Mouse (Mus musculus): ENCODE data around the gene Pus7l.
A peak's percentile ranks its signal among the peaks of the same experiment; 100 is the strongest.
"Not testable (repeated sequence)": the region's sequence is repeated elsewhere in the genome, so short reads cannot be mapped to it uniquely, and the experiment has no call there.

Pus7l gene

DNA sequence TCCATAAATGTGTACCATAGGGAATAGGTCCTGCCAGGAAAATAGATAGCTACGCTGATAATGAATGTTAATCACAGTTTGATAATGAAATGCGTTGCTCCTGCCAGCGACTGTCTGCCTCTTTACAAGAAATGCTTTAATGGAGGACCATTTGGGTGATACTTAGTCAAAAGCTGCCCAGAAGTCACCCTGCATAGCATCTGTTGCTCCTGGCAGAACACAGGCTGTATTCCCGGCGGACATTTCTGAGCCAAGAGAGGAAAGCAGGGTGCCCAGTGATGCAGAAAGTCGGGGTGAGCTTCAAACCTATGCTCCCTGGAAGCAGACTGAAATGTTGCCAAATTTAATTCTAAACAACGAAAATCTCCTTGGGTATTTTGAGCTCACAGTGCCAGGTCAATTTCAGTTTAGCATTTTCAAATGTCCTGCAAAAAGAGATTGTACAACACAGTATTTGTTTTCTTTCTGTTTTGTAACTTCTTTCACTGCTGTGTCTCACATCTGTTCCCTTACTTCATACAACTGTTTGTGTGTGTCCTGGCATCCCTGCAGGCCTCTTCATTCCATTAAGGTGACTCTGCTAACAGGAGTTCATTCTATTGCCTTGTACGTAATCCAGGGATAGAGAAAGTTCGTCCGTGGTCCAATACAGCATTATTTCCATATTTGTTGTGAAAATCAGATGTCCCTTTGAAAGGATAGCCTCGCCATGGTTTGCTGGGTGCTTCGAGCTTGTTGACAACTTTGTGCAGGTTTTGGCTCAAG is 39.7 kb downstream of the Pus7l start:
- TF ChIP-seq CTCF (conservative IDR thresholded peaks at IDR 0.05; ENCODE audit: low read length) = no peak
- TF ChIP-seq NANOG (IDR thresholded peaks at IDR 0.05; ENCODE audit: borderline replicate concordance, low read length) = no peak
- no peak for TF ChIP-seq POU5F1 (IDR thresholded peaks at IDR 0.05; ENCODE audit: borderline replicate concordance, low read length)
- H3K36me3 ChIP-seq (ENCODE audit: insufficient read depth, low read length) = no peaks in the 10 kb centered on the region
- H3K9me3 ChIP-seq (ENCODE audit: low read length) = peaks cover 15% of the 10 kb centered on the region
- no peaks in the 10 kb centered on the region for H3K27me3 ChIP-seq (ENCODE audit: insufficient read depth, low read length)
- no peaks in the 10 kb centered on the region for H3K4me1 ChIP-seq (replicated peaks; ENCODE audit: low read depth, low read length)
- no peak overlapping the region for H3K4me3 ChIP-seq (replicated peaks; ENCODE audit: low read length)

DNA sequence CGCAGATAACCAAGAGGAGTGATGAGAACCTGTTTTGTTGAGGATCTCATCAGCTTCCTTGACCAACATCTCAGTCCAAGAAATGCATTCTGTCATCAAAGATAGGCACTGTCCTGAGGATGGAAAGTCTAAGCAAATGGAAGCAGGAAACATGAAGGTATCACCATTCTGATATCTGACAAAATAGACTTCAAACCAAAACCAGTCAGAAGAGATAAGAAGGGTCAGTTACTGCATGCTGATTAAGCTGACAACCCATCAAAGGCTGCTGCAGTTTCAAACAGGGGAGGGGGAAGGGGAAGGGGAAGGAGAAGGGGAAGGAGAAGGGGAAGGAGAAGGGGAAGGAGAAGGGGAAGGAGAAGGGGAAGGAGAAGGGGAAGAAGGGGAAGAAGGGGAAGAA is 44.1 kb downstream of the Pus7l start:
- H3K36me3 ChIP-seq (ENCODE audit: insufficient read depth, low read length) = no peaks in the 10 kb centered on the region
- TF ChIP-seq POU5F1 (IDR thresholded peaks at IDR 0.05; ENCODE audit: borderline replicate concordance, low read length) (no peak), NANOG (IDR thresholded peaks at IDR 0.05; ENCODE audit: borderline replicate concordance, low read length) (no peak), CTCF (conservative IDR thresholded peaks at IDR 0.05; ENCODE audit: low read length) (no peak)
- no peak overlapping the region for H3K4me3 ChIP-seq (replicated peaks; ENCODE audit: low read length)

DNA sequence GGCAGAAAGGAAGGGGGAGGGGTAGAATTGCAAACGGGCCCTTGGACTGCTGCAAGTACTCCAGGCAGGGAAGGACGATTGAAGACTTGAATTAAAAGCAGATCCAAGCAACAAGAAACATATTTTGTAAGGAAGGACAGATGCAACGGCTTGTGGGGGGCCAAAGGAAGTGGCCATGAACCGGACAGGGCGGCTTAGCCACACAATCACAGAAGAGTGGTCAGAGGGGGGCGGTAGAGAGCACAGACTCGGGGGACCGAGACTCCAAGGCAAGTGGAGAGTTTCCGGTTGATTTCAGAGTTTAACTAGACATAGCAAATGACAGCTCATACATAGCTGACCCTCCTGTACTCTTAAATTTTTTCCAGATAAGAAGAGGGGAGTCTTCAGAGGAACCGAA is 47.4 kb downstream of the Pus7l start:
- H3K9me3 ChIP-seq (ENCODE audit: low read length) = peaks cover 5% of the 10 kb centered on the region; the same call in 1 of the 2 replicates
- H3K36me3 ChIP-seq (ENCODE audit: insufficient read depth, low read length) = no peaks in the 10 kb centered on the region
- H3K27me3 ChIP-seq (ENCODE audit: insufficient read depth, low read length) = no peaks in the 10 kb centered on the region
- TF ChIP-seq NANOG (IDR thresholded peaks at IDR 0.05; ENCODE audit: borderline replicate concordance, low read length) (no peak), CTCF (conservative IDR thresholded peaks at IDR 0.05; ENCODE audit: low read length) (peak; percentile 48)
- no peaks in the 10 kb centered on the region for H3K4me1 ChIP-seq (replicated peaks; ENCODE audit: low read depth, low read length)
- no peak overlapping the region for H3K4me3 ChIP-seq (replicated peaks; ENCODE audit: low read length)

More for the DNA sequence above, 44.1 kb downstream of the Pus7l start:
- Histone ChIP-seq H3K9me3 (ENCODE audit: low read length) (peaks cover 2% of the 10 kb centered on the region; the same call in 1 of the 2 replicates), H3K27me3 (ENCODE audit: insufficient read depth, low read length) (no peaks in the 10 kb centered on the region), H3K4me1 (replicated peaks; ENCODE audit: low read depth, low read length) (no peaks in the 10 kb centered on the region)

DNA sequence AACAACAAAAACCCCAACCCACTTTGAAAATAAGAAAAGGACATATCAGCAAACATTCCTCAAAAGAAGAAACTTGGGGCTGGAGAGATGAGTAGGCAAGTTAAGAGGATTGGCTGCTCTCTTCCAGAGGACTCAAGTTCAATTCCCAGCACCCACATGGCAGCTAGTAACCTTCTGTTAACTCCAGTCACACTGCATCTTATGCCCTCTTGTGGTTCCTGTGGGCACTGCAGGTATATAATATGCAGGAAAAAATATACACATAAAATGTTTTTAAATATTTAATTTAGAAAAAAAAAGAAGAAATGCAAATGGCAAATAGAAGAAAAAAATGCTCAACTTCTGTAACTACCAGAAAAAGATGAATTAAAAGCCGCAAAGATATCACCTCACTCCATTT is 48.9 kb downstream of the Pus7l start:
- peaks cover 5% of the 10 kb centered on the region; the same call in 1 of the 2 replicates for H3K9me3 ChIP-seq (ENCODE audit: low read length)
- no peak for TF ChIP-seq NANOG (IDR thresholded peaks at IDR 0.05; ENCODE audit: borderline replicate concordance, low read length)
- peak; percentile 77 for TF ChIP-seq CTCF (conservative IDR thresholded peaks at IDR 0.05; ENCODE audit: low read length)
- no peaks in the 10 kb centered on the region for H3K36me3 ChIP-seq (ENCODE audit: insufficient read depth, low read length)
- no peaks in the 10 kb centered on the region for H3K4me1 ChIP-seq (replicated peaks; ENCODE audit: low read depth, low read length)
- H3K27me3 ChIP-seq (ENCODE audit: insufficient read depth, low read length) = no peaks in the 10 kb centered on the region
- H3K4me3 ChIP-seq (replicated peaks; ENCODE audit: low read length) = no peak overlapping the region

DNA sequence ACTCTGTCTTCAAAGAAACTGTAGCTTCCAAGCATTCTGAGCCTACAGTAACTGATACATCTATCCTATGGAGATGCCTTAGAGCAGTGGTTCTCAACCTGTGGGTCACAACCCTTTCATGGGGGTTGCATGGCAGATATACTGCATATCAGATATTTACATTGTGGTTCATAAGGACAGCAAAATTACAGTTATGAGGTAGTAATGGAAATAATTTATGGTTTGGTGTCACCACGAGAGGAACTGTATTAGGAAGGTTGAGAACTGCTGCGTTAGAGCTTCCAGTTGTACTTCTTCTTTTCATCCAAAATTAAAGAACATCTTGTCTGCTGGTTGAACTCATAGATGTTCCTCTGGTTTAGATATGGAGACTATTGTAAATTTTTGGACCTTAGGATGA is 53.9 kb downstream of the Pus7l start:
- H3K36me3 ChIP-seq (ENCODE audit: insufficient read depth, low read length) = no peaks in the 10 kb centered on the region
- H3K27me3 ChIP-seq (ENCODE audit: insufficient read depth, low read length) = no peaks in the 10 kb centered on the region
- peaks cover 17% of the 10 kb centered on the region for H3K9me3 ChIP-seq (ENCODE audit: low read length)
- TF ChIP-seq NANOG (IDR thresholded peaks at IDR 0.05; ENCODE audit: borderline replicate concordance, low read length) (no peak), POU5F1 (IDR thresholded peaks at IDR 0.05; ENCODE audit: borderline replicate concordance, low read length) (no peak), CTCF (conservative IDR thresholded peaks at IDR 0.05; ENCODE audit: low read length) (no peak)
- H3K4me3 ChIP-seq (replicated peaks; ENCODE audit: low read length) = no peak overlapping the region
- no peaks in the 10 kb centered on the region for H3K4me1 ChIP-seq (replicated peaks; ENCODE audit: low read depth, low read length)

DNA sequence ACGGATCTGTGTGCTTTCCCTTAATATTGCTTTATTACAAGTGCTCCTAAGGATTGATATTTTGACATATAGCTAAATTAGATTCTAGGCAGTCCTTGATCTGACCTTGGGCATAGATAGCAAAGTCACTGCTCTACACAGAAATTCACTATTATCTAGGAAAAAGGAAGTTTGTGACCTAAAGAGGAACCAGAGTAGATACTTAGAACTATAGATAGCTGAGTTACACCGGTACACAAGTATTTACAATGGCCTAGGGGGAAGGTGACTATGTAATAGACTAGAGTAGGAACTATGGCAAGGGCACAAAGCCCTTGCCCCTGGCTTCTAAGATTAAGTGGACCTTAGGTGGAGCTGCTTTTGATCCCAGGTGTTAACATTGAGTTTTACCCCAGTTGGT is 55.3 kb downstream of the Pus7l start:
- not testable (repeated sequence) for H3K27me3 ChIP-seq (ENCODE audit: insufficient read depth, low read length)

DNA sequence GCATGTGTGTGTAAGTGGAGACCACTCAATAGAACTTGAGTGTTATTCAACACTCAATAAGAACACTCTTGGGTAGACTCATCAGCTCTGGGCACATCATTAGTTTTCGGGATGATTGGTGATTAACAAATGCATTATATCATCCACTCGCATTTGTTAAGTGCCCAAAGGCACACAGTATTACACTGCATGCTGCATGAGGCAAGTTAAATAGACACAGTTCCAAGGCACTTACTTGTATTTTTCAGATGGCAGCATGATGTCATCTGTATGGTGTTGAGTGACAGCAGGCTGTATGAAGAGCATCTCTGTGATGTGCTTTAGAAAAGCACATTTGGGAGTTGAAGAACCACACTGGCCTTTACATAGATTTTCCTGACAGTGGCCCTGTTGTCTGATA is 60.8 kb downstream of the Pus7l start:
- no peaks in the 10 kb centered on the region for H3K27me3 ChIP-seq (ENCODE audit: insufficient read depth, low read length)
- H3K4me3 ChIP-seq (replicated peaks; ENCODE audit: low read length) = no peak overlapping the region
- no peaks in the 10 kb centered on the region; the same call in 1 of the 2 replicates for H3K4me1 ChIP-seq (replicated peaks; ENCODE audit: low read depth, low read length)
- no peak for TF ChIP-seq CTCF (conservative IDR thresholded peaks at IDR 0.05; ENCODE audit: low read length)
- no peak for TF ChIP-seq NANOG (IDR thresholded peaks at IDR 0.05; ENCODE audit: borderline replicate concordance, low read length)
- TF ChIP-seq POU5F1 (IDR thresholded peaks at IDR 0.05; ENCODE audit: borderline replicate concordance, low read length) = no peak
- peaks cover 9% of the 10 kb centered on the region for H3K9me3 ChIP-seq (ENCODE audit: low read length)
- H3K36me3 ChIP-seq (ENCODE audit: insufficient read depth, low read length) = no peaks in the 10 kb centered on the region

More for the DNA sequence above, 55.3 kb downstream of the Pus7l start:
- not testable (repeated sequence) for H3K4me1 ChIP-seq (replicated peaks; ENCODE audit: low read depth, low read length); H3K4me3 ChIP-seq (replicated peaks; ENCODE audit: low read length); H3K36me3 ChIP-seq (ENCODE audit: insufficient read depth, low read length)
- peaks cover 12% of the 10 kb centered on the region for H3K9me3 ChIP-seq (ENCODE audit: low read length)

DNA sequence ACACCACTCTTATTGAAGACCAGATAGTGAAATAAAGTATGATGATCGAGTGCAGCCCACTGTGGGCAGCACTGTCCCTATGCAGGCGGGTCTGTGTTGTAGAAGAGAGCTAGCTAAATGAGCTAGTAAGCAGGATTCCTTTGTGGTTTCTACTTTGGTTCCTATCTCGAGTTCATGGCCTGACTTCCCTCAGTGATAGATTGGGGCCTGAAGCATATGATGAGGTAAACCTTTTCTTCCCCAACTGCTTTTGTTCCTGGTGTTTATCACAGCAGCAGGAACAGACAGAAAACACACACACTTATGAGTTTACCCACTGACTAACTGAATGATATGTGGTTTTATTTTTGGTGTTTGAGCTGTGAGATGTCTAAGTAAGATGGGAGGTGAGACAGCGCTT is 62.6 kb downstream of the Pus7l start:
- no peak overlapping the region for H3K4me3 ChIP-seq (replicated peaks; ENCODE audit: low read length)
- H3K9me3 ChIP-seq (ENCODE audit: low read length) = no peaks in the 10 kb centered on the region
- no peaks in the 10 kb centered on the region for H3K27me3 ChIP-seq (ENCODE audit: insufficient read depth, low read length)
- TF ChIP-seq POU5F1 (IDR thresholded peaks at IDR 0.05; ENCODE audit: borderline replicate concordance, low read length) (no peak), NANOG (IDR thresholded peaks at IDR 0.05; ENCODE audit: borderline replicate concordance, low read length) (no peak), CTCF (conservative IDR thresholded peaks at IDR 0.05; ENCODE audit: low read length) (no peak)
- no peaks in the 10 kb centered on the region for H3K36me3 ChIP-seq (ENCODE audit: insufficient read depth, low read length)
- peaks cover 2% of the 10 kb centered on the region for H3K4me1 ChIP-seq (replicated peaks; ENCODE audit: low read depth, low read length)

DNA sequence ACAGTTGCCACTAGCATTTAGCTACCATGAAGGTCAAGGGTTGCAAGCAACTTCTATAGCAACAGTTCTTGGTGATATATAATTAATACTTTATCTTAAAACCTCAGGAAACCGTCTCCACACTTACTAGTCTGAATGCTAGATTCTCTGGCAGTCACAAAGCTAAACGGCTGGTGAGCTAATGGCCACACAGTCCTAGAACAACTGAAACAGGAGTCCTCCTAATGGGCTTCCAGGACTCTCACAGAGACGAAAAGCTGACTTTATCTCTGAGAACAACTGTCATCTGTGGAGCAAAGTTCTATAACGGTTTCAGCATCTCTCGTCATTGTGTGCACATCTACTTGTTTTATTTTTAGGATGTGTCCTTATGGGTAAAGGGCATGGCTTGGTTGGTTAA is 63.1 kb downstream of the Pus7l start:
- Histone ChIP-seq H3K9me3 (ENCODE audit: low read length) (no peaks in the 10 kb centered on the region), H3K4me1 (replicated peaks; ENCODE audit: low read depth, low read length) (peaks cover 2% of the 10 kb centered on the region), H3K27me3 (ENCODE audit: insufficient read depth, low read length) (no peaks in the 10 kb centered on the region), H3K36me3 (ENCODE audit: insufficient read depth, low read length) (no peaks in the 10 kb centered on the region), H3K4me3 (replicated peaks; ENCODE audit: low read length) (no peak overlapping the region)
- TF ChIP-seq CTCF (conservative IDR thresholded peaks at IDR 0.05; ENCODE audit: low read length) = no peak
- TF ChIP-seq POU5F1 (IDR thresholded peaks at IDR 0.05; ENCODE audit: borderline replicate concordance, low read length) = no peak
- no peak for TF ChIP-seq NANOG (IDR thresholded peaks at IDR 0.05; ENCODE audit: borderline replicate concordance, low read length)

Measured in E14TG2a.4 (cell line).